Mouse (Mus musculus) MEL-GATA-1-ER (cell line): ENCODE results near the gene Crtam.

ENCODE experiments used
- DNase-seq: peaks from one replicate; pipeline ENCODE4 v3.0.0-alpha.2; 2012; ENCODE audit warnings: low read depth; ENCODE audit errors: extremely low read depth

The Crtam gene

GRCm38 (mm10) chr9:41004415-41004814 lies at the start of gene Crtam:
Gene Crtam (minus strand): TSS chr9:41004628.
- no peak for DNase-seq

- no peak for DNase-seq
Observed at GRCm38 (mm10) chr9:41054166-41054565, 49.7 kb upstream of the Crtam start.

DNA sequence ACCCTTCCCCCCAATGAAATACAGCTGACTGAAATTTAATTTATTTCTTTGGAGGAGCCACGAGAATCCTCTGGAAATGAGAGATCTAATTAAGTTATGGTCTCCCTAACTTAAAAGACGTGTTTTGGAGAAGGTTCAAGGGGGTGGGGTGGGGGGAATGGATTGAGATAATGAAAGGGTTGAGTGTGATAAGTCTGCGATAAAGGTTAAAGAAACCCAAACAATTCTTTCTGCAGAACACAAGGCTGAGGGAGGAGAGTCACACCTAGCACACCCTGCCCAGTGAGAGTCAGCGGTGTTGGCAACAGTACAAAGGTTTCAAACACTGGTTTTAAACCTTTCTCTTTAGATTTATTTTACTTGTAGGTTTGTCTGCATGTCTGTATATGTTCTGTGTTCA lies 49.0 kb upstream of the Crtam start:
- DNase-seq: no peak

GRCm38 (mm10) chr9:41051080-41051932 lies 46.9 kb upstream of the Crtam start:
- DNase-seq: no peak

DNA sequence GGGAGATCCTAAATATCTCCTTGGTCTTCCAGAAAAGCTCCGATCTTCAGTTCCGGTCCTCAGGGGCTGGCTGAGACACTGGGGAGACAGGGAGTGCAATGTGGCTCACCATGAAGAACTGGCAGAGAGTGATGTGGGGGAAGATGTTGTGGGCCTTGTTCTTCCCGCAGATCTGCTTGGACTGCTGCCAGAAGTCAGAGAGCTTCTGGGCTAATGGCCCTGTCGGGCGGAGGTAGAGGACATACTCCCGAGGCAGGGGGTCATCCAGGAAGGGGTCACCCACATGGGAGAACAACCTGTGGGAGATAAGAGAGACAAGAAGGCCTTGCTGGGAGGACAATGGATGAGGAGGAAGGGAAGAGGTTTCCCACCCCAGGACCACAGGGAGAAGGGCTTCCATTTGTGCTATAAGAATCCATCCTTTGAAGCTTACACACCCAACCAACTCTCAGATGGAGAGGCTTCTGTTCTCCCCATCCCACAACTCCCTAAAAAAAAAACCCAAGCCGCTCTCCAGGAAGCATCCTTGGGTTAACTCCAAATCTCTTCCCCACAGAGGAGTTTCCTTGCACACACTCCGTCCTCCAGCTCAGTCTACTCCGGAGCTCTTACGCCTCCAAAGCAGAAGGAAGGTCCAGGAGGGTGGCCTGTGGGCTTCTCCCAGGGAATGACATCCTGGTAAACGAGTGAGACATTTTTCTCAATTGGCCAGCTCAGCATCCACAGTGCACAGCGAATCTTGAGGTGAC lies 46.1 kb upstream of the Crtam start:
- no peak for DNase-seq

GRCm38 (mm10) chr9:41049282-41049681 lies 44.9 kb upstream of the Crtam start:
- DNase-seq: no peak

- DNase-seq: no peak
Observed at GRCm38 (mm10) chr9:41048820-41049219, 44.4 kb upstream of the Crtam start.

- DNase-seq: no peak
Observed at GRCm38 (mm10) chr9:41048216-41048615, 43.8 kb upstream of the Crtam start.

GRCm38 (mm10) chr9:41047654-41048053 lies 43.2 kb upstream of the Crtam start:
- DNase-seq: no peak

DNA sequence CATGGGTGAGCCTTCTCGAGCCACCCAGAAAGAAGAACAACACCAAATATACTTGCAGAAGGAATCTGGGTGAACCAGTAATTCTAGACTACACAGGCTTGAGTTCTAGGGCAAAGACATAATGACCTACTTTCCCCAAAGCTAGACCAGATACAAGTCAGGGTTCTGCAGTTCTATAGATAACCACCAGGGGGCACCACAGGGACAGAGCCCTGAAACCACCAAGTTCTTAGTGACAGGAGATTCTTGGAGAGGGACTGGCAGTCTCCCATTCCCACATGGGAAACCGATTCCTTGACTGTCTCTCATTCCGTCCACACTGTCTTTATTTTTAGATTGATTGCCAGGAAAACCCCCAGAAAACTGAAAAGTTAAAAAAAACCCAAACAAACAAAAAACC lies 40.2 kb upstream of the Crtam start:
- peak; percentile 51 for DNase-seq

GRCm38 (mm10) chr9:41043641-41044040 lies 39.2 kb upstream of the Crtam start:
- no peak for DNase-seq

DNA sequence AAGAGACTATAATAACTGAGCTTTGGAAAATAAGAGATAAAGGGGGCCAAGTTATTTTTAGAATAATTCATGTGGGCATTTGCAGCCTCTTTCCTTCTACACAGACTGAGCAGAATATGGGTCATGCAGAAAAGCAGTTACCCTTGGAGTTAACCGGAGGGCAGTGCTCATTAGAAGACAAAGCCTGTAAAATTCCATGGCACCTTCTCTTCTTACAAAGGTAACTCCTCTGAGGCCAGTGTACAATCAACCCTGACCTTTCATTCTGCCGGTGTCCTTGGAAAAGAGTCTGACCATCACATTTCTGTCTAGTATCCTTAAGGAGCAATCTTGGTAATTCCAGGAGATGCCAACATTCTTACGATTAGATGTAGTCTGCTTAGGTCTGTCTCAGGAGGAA lies 37.0 kb upstream of the Crtam start:
- DNase-seq: no peak

DNA sequence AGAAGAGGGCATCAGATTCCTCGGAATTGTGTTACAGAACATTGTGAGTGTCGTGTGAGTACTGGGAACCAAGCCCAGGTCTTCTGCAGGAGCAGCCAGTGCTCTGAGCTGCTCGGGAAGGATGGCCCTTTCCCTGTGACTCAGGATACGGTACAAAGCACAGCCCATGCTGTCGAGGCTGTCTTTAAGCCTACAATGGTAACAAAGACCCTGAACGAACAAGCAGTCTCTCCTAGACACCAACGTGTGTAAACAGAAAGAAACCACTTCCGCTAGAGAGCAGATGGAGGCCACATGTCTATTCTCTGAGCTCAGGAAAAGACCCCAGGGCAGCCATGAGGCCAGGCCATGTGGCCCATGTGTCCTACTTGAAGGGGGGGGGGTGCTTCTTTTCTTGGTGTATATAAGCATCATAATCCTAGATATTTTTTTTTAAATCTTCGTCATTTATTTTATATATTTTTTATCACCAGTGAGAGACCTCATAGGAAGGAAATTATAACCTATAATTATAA lies 33.8 kb upstream of the Crtam start:
- no peak for DNase-seq

- no peak for DNase-seq
Observed at GRCm38 (mm10) chr9:41031590-41032489, 27.4 kb upstream of the Crtam start.

DNA sequence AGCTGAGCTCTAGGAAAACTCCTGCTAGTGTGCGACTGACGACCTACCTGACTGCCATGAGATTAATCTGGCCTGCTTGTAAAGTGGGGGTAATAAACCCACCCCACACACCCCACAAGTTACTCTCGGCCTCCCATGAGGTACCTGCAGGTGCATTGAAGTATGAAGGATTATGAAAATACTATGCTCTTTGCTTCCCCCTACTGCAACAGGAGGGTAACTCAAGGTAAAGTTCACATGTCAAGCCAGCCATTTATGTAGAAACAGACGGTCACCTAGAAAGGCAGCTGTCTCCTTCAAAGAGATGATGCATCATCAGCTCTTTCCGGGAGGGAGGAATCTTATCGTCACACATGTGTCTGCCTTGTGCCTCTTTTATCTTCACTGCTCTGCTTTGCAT lies 25.4 kb upstream of the Crtam start:
- DNase-seq: no peak

DNA sequence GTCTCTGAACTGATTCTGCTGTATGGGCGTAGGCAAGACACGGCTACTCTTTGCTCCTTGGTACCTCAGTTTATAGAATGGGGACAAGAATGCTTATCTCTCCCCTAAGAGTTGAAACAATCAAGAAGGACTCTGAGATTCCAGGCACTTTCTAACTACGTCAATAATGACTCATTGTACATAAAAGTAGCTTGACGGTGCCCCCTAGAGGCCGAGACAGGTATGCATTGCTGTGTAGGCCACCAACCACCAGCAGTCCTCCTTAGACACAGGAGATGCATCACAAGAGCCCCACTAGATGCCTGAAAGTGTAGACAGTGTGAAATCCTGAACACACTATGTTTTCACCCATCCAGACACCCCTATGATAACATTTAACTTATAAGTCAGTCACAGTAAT lies 24.0 kb upstream of the Crtam start:
- DNase-seq: peak; percentile 28

DNA sequence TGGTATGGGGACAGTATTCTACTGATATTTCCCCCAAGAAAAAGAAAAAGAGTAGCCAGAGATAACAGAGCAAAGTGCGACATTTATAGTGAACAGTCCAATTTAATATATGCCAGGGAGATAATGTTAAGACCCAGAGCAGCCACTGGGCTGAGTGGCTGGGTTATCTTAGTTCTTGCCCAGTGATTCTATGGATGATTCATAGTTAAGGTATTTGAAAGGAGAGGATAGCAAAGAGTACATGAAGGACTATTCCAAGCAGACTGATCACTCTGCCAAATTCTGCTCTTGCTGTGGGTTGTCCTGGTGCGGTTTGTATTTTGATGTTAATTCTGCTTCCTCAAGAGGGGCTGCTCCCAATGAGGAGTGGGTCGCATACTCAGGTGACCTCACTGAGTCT lies 17.3 kb upstream of the Crtam start:
- no peak for DNase-seq

DNA sequence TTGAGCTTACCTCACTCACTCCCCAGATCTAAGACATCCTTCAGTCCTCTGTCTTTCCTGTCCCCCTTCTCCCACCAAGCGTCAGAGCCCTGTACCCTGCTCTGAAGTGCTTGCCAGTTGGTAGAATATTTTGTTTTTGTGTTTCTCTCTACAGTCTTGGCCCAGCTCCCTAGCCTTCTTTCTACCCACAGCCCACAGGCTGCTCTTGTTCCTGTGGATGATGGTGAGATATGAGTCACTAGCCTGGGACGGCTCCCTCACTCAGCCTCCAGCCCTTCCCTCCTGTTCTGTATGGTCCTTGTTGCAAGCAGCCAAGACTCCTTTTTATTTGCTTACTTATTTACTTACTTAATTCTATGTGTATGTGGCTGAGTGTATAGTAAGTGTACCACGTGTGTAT lies 16.1 kb upstream of the Crtam start:
- DNase-seq: no peak

DNA sequence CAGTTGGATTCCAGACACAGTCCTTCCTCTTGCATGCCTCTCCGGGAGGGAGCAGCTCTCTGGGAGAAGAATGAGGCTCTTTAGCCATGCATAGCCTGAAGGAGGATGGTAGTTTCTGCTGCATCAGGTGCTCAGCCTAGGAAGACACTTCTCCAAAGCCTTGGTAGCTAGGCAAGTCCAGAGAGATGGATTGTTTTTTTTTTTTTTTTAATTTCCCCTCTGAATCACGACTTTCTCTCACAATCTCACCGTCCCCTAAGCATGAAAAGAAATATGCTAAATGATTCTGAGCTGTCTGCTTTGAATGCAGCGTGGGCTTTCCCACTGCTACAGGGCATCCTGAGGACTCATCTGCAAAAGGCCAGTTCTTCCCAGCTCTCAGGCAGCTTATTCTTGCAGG lies 10.1 kb upstream of the Crtam start:
- no peak for DNase-seq

DNA sequence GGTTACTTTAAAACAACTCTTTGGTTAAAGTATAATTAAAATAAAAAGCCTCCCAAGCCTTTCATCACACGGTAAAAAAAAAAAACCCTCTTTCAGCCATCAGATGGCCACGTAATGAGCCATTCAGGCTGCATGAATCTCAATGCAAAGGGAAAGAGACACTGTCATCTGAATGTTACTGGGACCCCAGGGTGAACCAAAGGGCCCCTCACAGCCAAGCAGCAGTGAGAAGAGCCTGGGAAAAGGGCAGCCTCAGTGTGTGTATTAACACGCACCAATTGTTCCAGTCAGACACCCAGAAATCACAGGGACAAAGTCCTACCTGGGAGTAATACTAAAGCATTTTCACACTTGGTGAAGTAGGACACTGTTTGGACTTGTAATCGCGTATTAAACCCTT lies 8.0 kb upstream of the Crtam start:
- DNase-seq: no peak
